Mouse (Mus musculus): ENCODE data around the gene Wdfy3. TPM values are rescaled to one million over a fixed set of nuclear protein-coding genes. Genes with fewer than 3 reads are reported as not detected.

Wdfy3 gene
- polyA plus RNA-seq, 1 experiment from 2014 or later, result 9.9 TPM

GRCm38 (mm10) chr5:102032594-102033240 is 37.0 kb downstream of the Wdfy3 start:
- ATAC-seq (peak; percentile 35; the same call in 1 of the 2 replicates), DNase-seq (ENCODE audit: low spot score) (no peak)
- peaks cover 13% of the 10 kb centered on the region for H3K36me3 ChIP-seq (ENCODE audit: insufficient read depth, low read length)
- no peak overlapping the region for H3K4me2 ChIP-seq (replicated peaks; ENCODE audit: low read depth, low read length)
- no peak overlapping the region for H3K4me3 ChIP-seq (ENCODE audit: low read depth, low read length)
- no peaks in the 10 kb centered on the region for H3K9me3 ChIP-seq (ENCODE audit: low read length)
- H3K27ac ChIP-seq (ENCODE audit: low read length), result no peak overlapping the region
- 84% methylated on average over 22 of the region's 22 CpGs for WGBS
- no peaks in the 10 kb centered on the region for H3K4me1 ChIP-seq (ENCODE audit: insufficient read depth, low read depth, low read length)
- H3K9ac ChIP-seq (replicated peaks; ENCODE audit: low read depth), result no peak overlapping the region
- H3K27me3 ChIP-seq (replicated peaks; ENCODE audit: insufficient read depth, low read length), result no peaks in the 10 kb centered on the region
- no peak for TF ChIP-seq EP300 (IDR thresholded peaks at IDR 0.05)

- H3K27me3 ChIP-seq (replicated peaks; ENCODE audit: insufficient read depth, low read length), result no peaks in the 10 kb centered on the region
- no peak overlapping the region for H3K27ac ChIP-seq (ENCODE audit: low read length)
- ATAC-seq, result no peak
- DNase-seq (ENCODE audit: low spot score), result no peak
- TF ChIP-seq EP300 (IDR thresholded peaks at IDR 0.05) (no peak), CTCF (IDR thresholded peaks at IDR 0.05) (no peak)
- H3K4me2 ChIP-seq (replicated peaks; ENCODE audit: low read depth, low read length), result no peak overlapping the region
- no peaks in the 10 kb centered on the region for H3K4me1 ChIP-seq (ENCODE audit: insufficient read depth, low read depth, low read length)
- WGBS, result 83% methylated on average over 3 of the region's 3 CpGs
- H3K9ac ChIP-seq (replicated peaks; ENCODE audit: low read depth), result no peak overlapping the region
- no peak overlapping the region for H3K4me3 ChIP-seq (ENCODE audit: low read depth, low read length)
- H3K36me3 ChIP-seq (ENCODE audit: insufficient read depth, low read length), result peaks cover 13% of the 10 kb centered on the region
- H3K9me3 ChIP-seq (ENCODE audit: low read length), result no peaks in the 10 kb centered on the region
Observed at GRCm38 (mm10) chr5:102032191-102032590, 37.5 kb downstream of the Wdfy3 start.

- TF ChIP-seq CTCF (IDR thresholded peaks at IDR 0.05) (no peak), EP300 (IDR thresholded peaks at IDR 0.05) (no peak)
- Histone ChIP-seq H3K27ac (ENCODE audit: low read length) (no peak overlapping the region), H3K4me2 (replicated peaks; ENCODE audit: low read depth, low read length) (no peak overlapping the region), H3K9ac (replicated peaks; ENCODE audit: low read depth) (no peak overlapping the region), H3K4me3 (ENCODE audit: low read depth, low read length) (no peak overlapping the region), H3K27me3 (replicated peaks; ENCODE audit: insufficient read depth, low read length) (no peaks in the 10 kb centered on the region), H3K36me3 (ENCODE audit: insufficient read depth, low read length) (peaks cover 8% of the 10 kb centered on the region; the same call in 1 of the 2 replicates), H3K4me1 (ENCODE audit: insufficient read depth, low read depth, low read length) (no peaks in the 10 kb centered on the region), H3K9me3 (ENCODE audit: low read length) (no peaks in the 10 kb centered on the region)
- DNase-seq (ENCODE audit: low spot score) (no peak), ATAC-seq (no peak)
- 97% methylated on average over 11 of the region's 11 CpGs for WGBS
Observed at GRCm38 (mm10) chr5:102023376-102023775, 46.3 kb downstream of the Wdfy3 start.

GRCm38 (mm10) chr5:102022018-102022898 is 47.5 kb downstream of the Wdfy3 start:
- DNase-seq (ENCODE audit: low spot score), result no peak
- no peaks in the 10 kb centered on the region for H3K27me3 ChIP-seq (replicated peaks; ENCODE audit: insufficient read depth, low read length)
- ATAC-seq, result no peak
- no peak overlapping the region for H3K4me2 ChIP-seq (replicated peaks; ENCODE audit: low read depth, low read length)
- H3K36me3 ChIP-seq (ENCODE audit: insufficient read depth, low read length), result peaks cover 8% of the 10 kb centered on the region; the same call in 1 of the 2 replicates
- H3K4me3 ChIP-seq (ENCODE audit: low read depth, low read length), result no peak overlapping the region
- TF ChIP-seq EP300 (IDR thresholded peaks at IDR 0.05), result no peak
- no peak for TF ChIP-seq CTCF (IDR thresholded peaks at IDR 0.05)
- no peak overlapping the region for H3K27ac ChIP-seq (ENCODE audit: low read length)
- no peak overlapping the region for H3K9ac ChIP-seq (replicated peaks; ENCODE audit: low read depth)
- H3K4me1 ChIP-seq (ENCODE audit: insufficient read depth, low read depth, low read length), result no peaks in the 10 kb centered on the region
- no peaks in the 10 kb centered on the region for H3K9me3 ChIP-seq (ENCODE audit: low read length)
- 94% methylated on average over 16 of the region's 16 CpGs for WGBS

- ATAC-seq (no peak), DNase-seq (ENCODE audit: low spot score) (no peak)
- H3K4me3 ChIP-seq (ENCODE audit: low read depth, low read length), result no peak overlapping the region
- no peaks in the 10 kb centered on the region for H3K4me1 ChIP-seq (ENCODE audit: insufficient read depth, low read depth, low read length)
- no peaks in the 10 kb centered on the region for H3K9me3 ChIP-seq (ENCODE audit: low read length)
- H3K9ac ChIP-seq (replicated peaks; ENCODE audit: low read depth), result no peak overlapping the region
- H3K27ac ChIP-seq (ENCODE audit: low read length), result no peak overlapping the region
- H3K27me3 ChIP-seq (replicated peaks; ENCODE audit: insufficient read depth, low read length), result no peaks in the 10 kb centered on the region
- no peaks in the 10 kb centered on the region for H3K36me3 ChIP-seq (ENCODE audit: insufficient read depth, low read length)
- WGBS, result 79% methylated on average over 8 of the region's 8 CpGs
- TF ChIP-seq CTCF (IDR thresholded peaks at IDR 0.05) (no peak), EP300 (IDR thresholded peaks at IDR 0.05) (no peak)
- H3K4me2 ChIP-seq (replicated peaks; ENCODE audit: low read depth, low read length), result no peak overlapping the region
Observed at GRCm38 (mm10) chr5:102014235-102014634, 55.5 kb downstream of the Wdfy3 start.

DNA sequence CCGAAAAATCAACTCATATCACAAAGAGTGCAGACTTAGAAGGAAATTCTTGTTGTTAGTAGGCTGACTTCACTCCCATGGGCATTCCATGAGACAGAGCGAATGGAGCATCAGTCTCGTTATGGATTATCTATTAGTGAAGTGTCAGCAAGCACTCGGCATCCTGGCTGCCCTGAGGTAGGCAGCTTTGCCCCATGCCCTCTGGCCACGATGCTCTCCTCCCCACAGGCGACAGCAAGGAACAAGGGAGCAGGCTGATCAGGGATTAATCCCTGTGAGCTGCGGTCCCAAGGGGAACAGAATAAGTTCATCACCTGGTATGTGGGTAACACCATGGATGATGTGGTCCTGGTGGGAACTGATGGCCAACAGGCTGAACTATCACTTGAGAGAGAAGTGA is 55.9 kb downstream of the Wdfy3 start:
- DNase-seq (ENCODE audit: low spot score) (no peak), ATAC-seq (no peak)
- TF ChIP-seq CTCF (IDR thresholded peaks at IDR 0.05), result no peak
- TF ChIP-seq EP300 (IDR thresholded peaks at IDR 0.05), result no peak
- Histone ChIP-seq H3K9ac (replicated peaks; ENCODE audit: low read depth) (no peak overlapping the region), H3K36me3 (ENCODE audit: insufficient read depth, low read length) (no peaks in the 10 kb centered on the region), H3K4me2 (replicated peaks; ENCODE audit: low read depth, low read length) (no peak overlapping the region), H3K27me3 (replicated peaks; ENCODE audit: insufficient read depth, low read length) (no peaks in the 10 kb centered on the region), H3K4me1 (ENCODE audit: insufficient read depth, low read depth, low read length) (no peaks in the 10 kb centered on the region), H3K4me3 (ENCODE audit: low read depth, low read length) (no peak overlapping the region), H3K27ac (ENCODE audit: low read length) (no peak overlapping the region), H3K9me3 (ENCODE audit: low read length) (no peaks in the 10 kb centered on the region)
- 91% methylated on average over 7 of the region's 7 CpGs for WGBS

All from lung, postnatal 0 days (tissue).